Mouse (Mus musculus): ENCODE measurements around the gene Rnf208. TPM values are rescaled to one million over a fixed set of nuclear protein-coding genes. Genes with fewer than 3 reads are reported as not detected.

The Rnf208 gene
- polyA plus RNA-seq, 1 experiment = 427 TPM

DNA sequence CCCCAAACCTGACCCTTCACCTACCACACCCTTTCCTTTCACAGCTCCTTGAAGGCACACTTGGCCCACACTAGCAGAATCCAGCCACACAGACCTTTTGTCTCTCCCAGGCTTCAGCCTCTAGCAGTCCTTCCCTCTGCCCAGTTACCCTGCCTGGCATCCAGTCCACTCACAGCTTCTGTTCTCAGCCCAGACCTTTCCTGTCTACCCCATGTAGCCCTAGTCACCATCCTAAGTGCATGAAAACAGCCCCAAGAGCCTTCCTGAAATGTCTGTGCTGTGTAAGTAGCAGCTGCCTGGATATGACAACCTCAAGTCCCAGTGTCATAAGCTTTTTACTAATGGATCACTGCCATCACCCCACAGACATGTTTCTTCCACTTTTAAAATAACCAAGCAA, 44.1 kb upstream of the Rnf208 start:
- TF ChIP-seq POLR2A (IDR thresholded peaks at IDR 0.05; ENCODE audit: borderline replicate concordance, insufficient read depth, low read length) = no peak
- no peak for TF ChIP-seq CTCF (IDR thresholded peaks at IDR 0.05; ENCODE audit: borderline replicate concordance, insufficient read depth, low read depth, low read length)
- Histone ChIP-seq H3K27me3 (ENCODE audit: control insufficient read depth, insufficient read depth, low read length) (no peaks in the 10 kb centered on the region), H3K27ac (ENCODE audit: insufficient read depth, low read length) (no peak overlapping the region), H3K4me3 (replicated peaks; ENCODE audit: insufficient read depth, low read depth, low read length) (no peak overlapping the region), H3K4me1 (ENCODE audit: control insufficient read depth, insufficient read depth, low read length) (peaks cover 3% of the 10 kb centered on the region; the same call in 1 of the 2 replicates)
- DNase-seq = no peak

DNA sequence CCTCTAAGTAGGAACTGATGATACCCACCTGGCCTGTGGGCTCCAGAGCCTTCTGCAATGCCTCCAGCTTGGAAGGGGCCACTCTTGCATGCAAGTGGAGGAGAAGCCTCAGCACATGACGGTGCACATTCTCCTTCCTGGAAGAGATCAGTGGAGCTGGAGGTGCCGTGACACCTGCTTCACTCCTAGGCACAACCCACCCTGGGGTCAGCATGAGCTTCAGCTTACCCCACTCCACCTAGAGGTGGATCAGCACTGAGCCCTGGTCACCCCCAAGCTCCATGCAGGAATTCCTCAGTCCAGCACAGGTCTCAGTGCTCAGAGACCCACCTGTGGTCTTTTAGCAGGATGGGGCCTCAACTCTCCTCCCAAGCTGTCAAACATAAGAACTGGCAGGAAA, 41.4 kb upstream of the Rnf208 start:
- 93% methylated on average over 2 of the region's 2 CpGs for WGBS
- DNase-seq = no peak
- TF ChIP-seq POLR2A (IDR thresholded peaks at IDR 0.05; ENCODE audit: borderline replicate concordance, insufficient read depth, low read length) = no peak
- no peak for TF ChIP-seq CTCF (IDR thresholded peaks at IDR 0.05; ENCODE audit: borderline replicate concordance, insufficient read depth, low read depth, low read length)
- H3K4me1 ChIP-seq (ENCODE audit: control insufficient read depth, insufficient read depth, low read length) = no peaks in the 10 kb centered on the region
- no peak overlapping the region for H3K4me3 ChIP-seq (replicated peaks; ENCODE audit: insufficient read depth, low read depth, low read length)
- no peaks in the 10 kb centered on the region for H3K27me3 ChIP-seq (ENCODE audit: control insufficient read depth, insufficient read depth, low read length)
- H3K27ac ChIP-seq (ENCODE audit: insufficient read depth, low read length) = no peak overlapping the region

DNA sequence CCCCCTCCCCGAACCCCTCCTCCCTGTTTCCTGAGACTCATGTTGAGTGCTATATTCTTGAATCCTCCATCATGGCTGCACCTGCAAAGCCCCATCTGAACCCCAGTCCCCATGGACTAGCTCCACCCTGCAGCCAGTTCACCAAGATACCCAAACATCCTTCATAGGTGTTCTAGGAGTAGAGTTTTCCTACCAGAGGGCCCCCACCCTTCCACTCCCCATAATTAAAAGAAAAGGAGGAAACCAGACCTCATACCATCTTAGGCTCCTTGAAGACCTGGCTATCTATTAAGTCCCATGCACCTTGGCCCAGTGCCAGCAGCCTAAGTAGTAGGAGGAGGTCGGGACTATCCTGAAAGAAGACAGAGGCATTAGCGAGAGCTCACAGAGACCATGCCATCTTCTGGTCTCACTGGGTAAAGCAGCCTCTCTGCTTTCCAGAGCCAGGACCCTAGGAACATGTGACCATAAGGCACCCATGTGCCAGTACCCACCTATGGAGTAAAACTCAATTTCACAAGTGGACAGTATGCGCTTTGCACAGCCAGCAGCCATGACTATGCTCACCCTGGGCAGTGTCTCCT, 38.3 kb upstream of the Rnf208 start:
- TF ChIP-seq POLR2A (IDR thresholded peaks at IDR 0.05; ENCODE audit: borderline replicate concordance, insufficient read depth, low read length) (no peak), CTCF (IDR thresholded peaks at IDR 0.05; ENCODE audit: borderline replicate concordance, insufficient read depth, low read depth, low read length) (no peak)
- WGBS = 52% methylated on average over 4 of the region's 4 CpGs

DNA sequence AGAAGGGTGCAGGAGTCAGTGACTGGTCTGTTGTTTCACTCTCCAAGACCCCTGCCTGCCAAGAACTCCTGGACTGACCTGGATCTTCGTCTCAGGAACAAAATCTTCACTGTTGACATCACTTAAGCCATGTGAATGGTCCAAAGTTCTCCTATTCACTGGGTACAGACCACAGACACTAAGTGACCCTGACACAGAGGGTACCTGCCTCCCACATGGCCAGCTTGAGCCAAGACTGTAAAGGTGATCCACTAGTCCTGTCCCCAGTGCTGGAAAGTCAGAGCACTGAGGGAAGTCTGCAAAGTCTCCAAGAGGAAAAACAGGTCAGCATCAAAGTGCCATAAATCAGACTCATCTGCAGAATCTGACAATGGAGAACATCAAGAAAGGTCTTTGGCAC, 34.5 kb upstream of the Rnf208 start:
- H3K27ac ChIP-seq (ENCODE audit: insufficient read depth, low read length) = no peak overlapping the region
- H3K4me3 ChIP-seq (replicated peaks; ENCODE audit: insufficient read depth, low read depth, low read length) = no peak overlapping the region
- 67% methylated on average over 1 of the region's 1 CpGs for WGBS
- no peaks in the 10 kb centered on the region for H3K27me3 ChIP-seq (ENCODE audit: control insufficient read depth, insufficient read depth, low read length)
- DNase-seq = no peak
- peaks cover 6% of the 10 kb centered on the region; the same call in 1 of the 2 replicates for H3K4me1 ChIP-seq (ENCODE audit: control insufficient read depth, insufficient read depth, low read length)
- no peak for TF ChIP-seq POLR2A (IDR thresholded peaks at IDR 0.05; ENCODE audit: borderline replicate concordance, insufficient read depth, low read length)

More for the DNA sequence above, 38.3 kb upstream of the Rnf208 start:
- no peaks in the 10 kb centered on the region; the same call in 1 of the 2 replicates for H3K4me1 ChIP-seq (ENCODE audit: control insufficient read depth, insufficient read depth, low read length)
- no peak overlapping the region for H3K27ac ChIP-seq (ENCODE audit: insufficient read depth, low read length)
- H3K4me3 ChIP-seq (replicated peaks; ENCODE audit: insufficient read depth, low read depth, low read length) = no peak overlapping the region
- no peak for DNase-seq
- H3K27me3 ChIP-seq (ENCODE audit: control insufficient read depth, insufficient read depth, low read length) = no peaks in the 10 kb centered on the region

DNA sequence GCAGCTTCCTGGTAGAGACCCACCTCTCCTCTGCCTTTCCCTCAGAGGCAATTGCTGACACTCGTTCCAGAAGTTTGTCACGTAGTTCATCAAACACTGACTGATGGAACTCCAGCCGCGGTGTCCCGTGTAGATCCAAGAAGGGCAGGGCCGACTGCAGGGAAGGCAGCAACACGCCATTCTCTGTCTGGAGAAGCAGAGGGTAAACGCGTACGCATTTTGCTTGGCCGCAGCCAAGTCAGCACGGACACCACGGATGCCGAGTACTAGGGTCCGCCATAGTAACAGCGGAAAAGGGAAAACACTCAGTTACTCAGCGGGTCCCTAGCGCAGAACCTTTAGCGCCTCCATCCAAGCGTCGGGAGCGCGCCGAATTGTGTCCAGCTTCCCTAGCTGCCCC, 31.4 kb upstream of the Rnf208 start:
- TF ChIP-seq POLR2A (IDR thresholded peaks at IDR 0.05; ENCODE audit: borderline replicate concordance, insufficient read depth, low read length) (no peak), CTCF (IDR thresholded peaks at IDR 0.05; ENCODE audit: borderline replicate concordance, insufficient read depth, low read depth, low read length) (no peak)
- peak overlapping the region; percentile 80; the same call in 1 of the 2 replicates for H3K27ac ChIP-seq (ENCODE audit: insufficient read depth, low read length)
- WGBS = under 1% methylated on average over 24 of the region's 24 CpGs
- no peak for DNase-seq
- H3K4me1 ChIP-seq (ENCODE audit: control insufficient read depth, insufficient read depth, low read length) = peaks cover 6% of the 10 kb centered on the region; the same call in 1 of the 2 replicates
- H3K4me3 ChIP-seq (replicated peaks; ENCODE audit: insufficient read depth, low read depth, low read length) = peak overlapping the region; percentile 90
- H3K27me3 ChIP-seq (ENCODE audit: control insufficient read depth, insufficient read depth, low read length) = no peaks in the 10 kb centered on the region

DNA sequence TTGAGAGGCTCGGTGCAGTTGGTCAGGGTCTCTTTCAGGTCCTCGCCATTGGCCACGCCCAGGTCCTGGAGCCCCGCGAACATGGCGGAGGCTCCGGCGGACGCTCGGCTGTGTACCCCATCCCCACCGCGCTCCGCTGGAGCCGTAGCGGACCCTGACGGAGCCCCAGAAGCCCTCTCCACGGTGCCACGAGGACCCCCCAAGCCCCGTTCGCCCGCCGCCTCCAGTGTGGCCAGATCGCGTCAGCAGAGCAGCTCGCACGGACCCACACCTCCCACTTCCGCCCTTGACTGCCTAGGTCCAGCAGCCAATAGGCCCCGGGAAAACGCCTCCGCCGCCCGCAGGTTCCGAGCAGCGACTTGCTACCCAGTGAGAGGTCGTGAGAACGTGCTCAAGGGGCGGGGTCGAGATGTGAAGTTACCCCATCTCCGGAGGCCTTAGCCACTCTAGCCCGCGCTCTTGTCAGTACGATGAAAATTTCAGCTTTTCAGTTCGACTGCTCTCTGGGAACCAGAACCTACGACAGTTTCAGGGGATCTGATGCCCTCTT, 30.9 kb upstream of the Rnf208 start, which contains the start of gene Nelfb:
Nelfb (minus strand) TSS at position 369 of the 550 bp plus-strand sequence.
- no peak for TF ChIP-seq CTCF (IDR thresholded peaks at IDR 0.05; ENCODE audit: borderline replicate concordance, insufficient read depth, low read depth, low read length)
- peak; percentile 78 for TF ChIP-seq POLR2A (IDR thresholded peaks at IDR 0.05; ENCODE audit: borderline replicate concordance, insufficient read depth, low read length)
- Histone ChIP-seq H3K4me1 (ENCODE audit: control insufficient read depth, insufficient read depth, low read length) (peaks cover 6% of the 10 kb centered on the region; the same call in 1 of the 2 replicates), H3K4me3 (replicated peaks; ENCODE audit: insufficient read depth, low read depth, low read length) (peak within 1 kb of the TSS; percentile 90), H3K27me3 (ENCODE audit: control insufficient read depth, insufficient read depth, low read length) (no peaks in the 10 kb centered on the region), H3K27ac (ENCODE audit: insufficient read depth, low read length) (peak within 1 kb of the TSS; percentile 80)
- peak; percentile 86 to 93 for DNase-seq
- WGBS = under 1% methylated on average over 44 of the region's 44 CpGs

DNA sequence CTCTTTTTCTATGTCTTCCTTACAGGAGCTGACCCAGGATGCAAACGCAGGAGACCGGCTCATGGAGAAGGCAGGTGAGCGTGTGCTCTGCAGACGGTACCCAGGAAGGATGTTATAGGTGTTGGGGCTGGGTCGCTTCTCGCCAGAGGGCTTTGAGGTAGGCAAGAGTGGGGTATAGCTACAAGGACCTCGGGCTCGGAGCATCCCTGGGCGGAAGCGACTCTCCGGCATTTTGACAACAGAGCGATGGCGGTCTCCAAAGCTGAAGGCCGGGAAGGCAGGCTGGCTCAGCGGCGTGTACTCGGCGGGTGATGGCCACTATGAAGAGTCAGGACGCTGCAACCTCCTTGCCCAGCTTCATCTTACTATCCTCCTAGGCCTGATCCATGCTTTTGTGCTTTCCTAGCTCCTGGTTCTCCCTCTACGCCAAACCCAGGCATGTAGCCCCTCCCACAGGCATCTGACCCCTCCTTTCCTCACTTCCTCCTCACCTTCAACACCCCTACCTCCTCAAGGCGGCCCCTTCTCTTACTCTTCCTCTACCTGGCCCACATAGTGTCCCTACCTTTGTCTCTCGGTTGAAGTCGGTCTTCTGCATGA, 28.7 kb upstream of the Rnf208 start:
- 70% methylated on average over 23 of the region's 23 CpGs for WGBS
- H3K27me3 ChIP-seq (ENCODE audit: control insufficient read depth, insufficient read depth, low read length) = no peaks in the 10 kb centered on the region
- DNase-seq = no peak
- no peak overlapping the region for H3K27ac ChIP-seq (ENCODE audit: insufficient read depth, low read length)
- TF ChIP-seq CTCF (IDR thresholded peaks at IDR 0.05; ENCODE audit: borderline replicate concordance, insufficient read depth, low read depth, low read length) (no peak), POLR2A (IDR thresholded peaks at IDR 0.05; ENCODE audit: borderline replicate concordance, insufficient read depth, low read length) (no peak)
- H3K4me1 ChIP-seq (ENCODE audit: control insufficient read depth, insufficient read depth, low read length) = 0 out of 2 replicates have a peak, but pooled peaks cover 6% of the 10 kb centered on the region
- H3K4me3 ChIP-seq (replicated peaks; ENCODE audit: insufficient read depth, low read depth, low read length) = no peak overlapping the region

DNA sequence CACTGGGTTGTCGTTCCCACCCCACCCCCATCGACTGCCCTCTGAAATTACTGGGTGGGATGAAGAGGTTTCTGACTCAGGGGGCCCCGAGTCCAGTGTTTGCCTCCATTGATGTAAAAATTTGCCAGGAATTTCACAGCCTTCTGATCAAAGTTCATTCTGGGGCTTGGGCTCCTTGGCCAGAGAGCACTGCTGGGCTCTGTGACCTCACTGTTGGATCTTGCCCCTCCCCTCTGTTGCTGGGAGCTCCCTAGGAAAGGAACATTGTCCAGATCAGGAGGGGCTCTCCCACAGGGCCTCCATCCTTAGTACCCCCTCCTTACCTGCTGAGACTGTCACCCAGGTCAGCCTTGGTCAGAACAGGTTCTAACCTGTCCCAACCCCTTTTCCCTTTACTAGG, 27.6 kb upstream of the Rnf208 start, which contains the start of gene Stpg3:
Stpg3 (minus strand) TSS at position 194 of the 400 bp plus-strand sequence.
- Histone ChIP-seq H3K4me1 (ENCODE audit: control insufficient read depth, insufficient read depth, low read length) (0 out of 2 replicates have a peak, but pooled peaks cover 6% of the 10 kb centered on the region), H3K4me3 (replicated peaks; ENCODE audit: insufficient read depth, low read depth, low read length) (no peak within 1 kb of the TSS), H3K27me3 (ENCODE audit: control insufficient read depth, insufficient read depth, low read length) (no peaks in the 10 kb centered on the region), H3K27ac (ENCODE audit: insufficient read depth, low read length) (no peak within 1 kb of the TSS)
- WGBS = 49% methylated on average over 3 of the region's 3 CpGs
- TF ChIP-seq POLR2A (IDR thresholded peaks at IDR 0.05; ENCODE audit: borderline replicate concordance, insufficient read depth, low read length) (no peak), CTCF (IDR thresholded peaks at IDR 0.05; ENCODE audit: borderline replicate concordance, insufficient read depth, low read depth, low read length) (no peak)
- DNase-seq = no peak

Measured in cerebellum, adult 2 months (tissue).